Mouse (Mus musculus) embryonic facial prominence, embryonic 14.5 days (tissue): Measurements from ENCODE around the gene Cdh4. TPM values are rescaled to one million over a fixed set of nuclear protein-coding genes. Genes with fewer than 3 reads are reported as not detected.

Experiments used
- ATAC-seq: fragments of 200-750 bp; cut with Nextera tagmentation; 2 replicates; pipeline ENCODE4 v1.8.0; 2017; ENCODE audit warnings: low read depth, moderate number of reproducible peaks, moderate TSS enrichment
- DNase-seq: peaks from one replicate; pipeline ENCODE4 v3.0.0-alpha.2; 2015; ENCODE audit warnings: low spot score
- H3K27ac ChIP-seq: fragments of 300-500 bp; sonication (generic); replicated peaks from 2 replicates; pipeline ENCODE4 v1.5.1; 2014; ENCODE audit warnings: low read depth, mild to moderate bottlenecking, low read length, moderate library complexity
- H3K27me3 ChIP-seq: fragments of 300-500 bp; sonication (generic); replicated peaks from 2 replicates; pipeline ENCODE4 v1.6.1; 2014; ENCODE audit warnings: low read length; ENCODE audit not compliant: control insufficient read depth, insufficient read depth
- H3K36me3 ChIP-seq: fragments of 300-500 bp; sonication (generic); 2 replicates; pipeline ENCODE4 v1.6.1; 2014; ENCODE audit warnings: low read length, mixed read lengths; ENCODE audit not compliant: control insufficient read depth, insufficient read depth
- H3K4me1 ChIP-seq: fragments of 300-500 bp; sonication (generic); 2 replicates; pipeline ENCODE4 v1.6.1; 2014; ENCODE audit warnings: antibody characterized with exemption, low read length; ENCODE audit not compliant: control insufficient read depth, insufficient read depth
- H3K4me2 ChIP-seq: fragments of 300-500 bp; sonication (generic); 2 replicates; pipeline ENCODE4 v1.6.1; 2014; ENCODE audit warnings: low read depth, mild to moderate bottlenecking, low read length, moderate library complexity, mixed read lengths
- H3K4me3 ChIP-seq: fragments of 300-500 bp; sonication (generic); 2 replicates; pipeline ENCODE4 v1.5.1; 2014; ENCODE audit warnings: low read depth, mild to moderate bottlenecking, low read length
- H3K9ac ChIP-seq: fragments of 300-500 bp; sonication (generic); 2 replicates; pipeline ENCODE4 v1.6.1; 2014; ENCODE audit warnings: low read depth, mild to moderate bottlenecking, low read length, moderate library complexity, mixed read lengths
- H3K9me3 ChIP-seq: fragments of 300-500 bp; sonication (generic); 2 replicates; pipeline ENCODE4 v1.6.1; 2016; ENCODE audit warnings: low read length; ENCODE audit not compliant: control insufficient read depth
- WGBS: fragments of 180-500 bp; shearing (Covaris S2); extraction: QIAGEN DNeasy Blood & Tissue Kit; methylation state at CpG from one replicate; pipeline ENCODE4 v1.1.7; 2014; 5-methylcytosine and 5-hydroxymethylcytosine counted together
- polyA plus RNA-seq: library from polyadenylated mRNA; unstranded; fragments of >200 nt; fragmentation: Nextera tagmentation; extraction: Ambion mirVana; gene quantifications from 2 replicates; pipeline ENCODE4 v1.2.1, GENCODE M21; 2014

Cdh4 gene
- polyA plus RNA-seq, 1 experiment from 2014 or later: 9.2 TPM

DNA sequence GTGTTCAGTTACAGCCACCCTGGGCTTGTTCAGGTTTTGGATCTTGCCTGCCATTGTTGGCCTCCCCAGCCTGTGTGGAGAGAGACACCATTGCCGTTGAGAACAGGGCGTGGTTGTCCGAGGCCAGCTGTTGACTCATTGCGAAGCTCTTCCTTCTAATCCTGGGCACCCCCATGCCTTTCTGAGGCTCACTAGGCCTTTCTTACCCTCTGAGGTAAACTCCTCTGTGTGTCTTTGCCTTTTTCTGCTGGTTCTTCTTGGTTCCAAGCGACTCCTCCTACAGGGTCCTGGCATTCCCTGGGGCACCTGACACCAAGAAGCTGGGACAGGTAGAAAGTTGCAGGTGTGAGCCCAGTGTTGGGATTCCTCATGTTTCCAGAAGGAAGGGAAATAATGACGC, 78.7 kb downstream of the Cdh4 start:
- Histone ChIP-seq H3K9ac (no peak overlapping the region), H3K4me2 (no peak overlapping the region), H3K27ac (no peak overlapping the region), H3K27me3 (no peaks in the 10 kb centered on the region), H3K4me3 (no peak overlapping the region), H3K36me3 (no peaks in the 10 kb centered on the region), H3K4me1 (0 out of 2 replicates have a peak, but pooled peaks cover 12% of the 10 kb centered on the region), H3K9me3 (no peaks in the 10 kb centered on the region)
- no peak for ATAC-seq
- DNase-seq: no peak
- 67% methylated on average over 6 of the region's 6 CpGs for WGBS

DNA sequence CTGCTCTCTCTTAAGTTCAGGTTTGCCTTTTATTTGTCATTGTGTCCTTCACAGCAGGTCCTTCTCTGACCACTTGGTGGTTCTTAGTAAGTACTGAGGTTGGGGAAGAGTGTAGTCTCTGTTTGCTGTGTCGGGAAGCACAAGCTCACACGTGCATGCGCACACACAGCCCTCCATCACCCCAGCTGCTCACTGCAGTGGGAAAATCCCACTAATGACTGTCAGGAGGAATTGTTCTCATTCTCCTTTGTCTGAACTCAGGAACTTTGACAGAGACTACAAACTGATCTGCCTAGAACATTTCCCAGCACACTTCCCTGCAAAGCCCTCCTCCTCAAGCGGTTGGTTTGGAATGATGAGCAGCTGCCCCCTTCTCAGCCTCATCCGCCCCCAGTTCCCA, 79.2 kb downstream of the Cdh4 start:
- ATAC-seq (peak; percentile 53), DNase-seq (peak; percentile 61)
- H3K4me1 ChIP-seq: 0 out of 2 replicates have a peak, but pooled peaks cover 12% of the 10 kb centered on the region
- no peak overlapping the region for H3K4me2 ChIP-seq
- no peak overlapping the region for H3K27ac ChIP-seq
- H3K4me3 ChIP-seq: no peak overlapping the region
- H3K36me3 ChIP-seq: no peaks in the 10 kb centered on the region
- WGBS: 35% methylated on average over 5 of the region's 5 CpGs
- H3K27me3 ChIP-seq: no peaks in the 10 kb centered on the region
- no peak overlapping the region for H3K9ac ChIP-seq
- H3K9me3 ChIP-seq: no peaks in the 10 kb centered on the region

DNA sequence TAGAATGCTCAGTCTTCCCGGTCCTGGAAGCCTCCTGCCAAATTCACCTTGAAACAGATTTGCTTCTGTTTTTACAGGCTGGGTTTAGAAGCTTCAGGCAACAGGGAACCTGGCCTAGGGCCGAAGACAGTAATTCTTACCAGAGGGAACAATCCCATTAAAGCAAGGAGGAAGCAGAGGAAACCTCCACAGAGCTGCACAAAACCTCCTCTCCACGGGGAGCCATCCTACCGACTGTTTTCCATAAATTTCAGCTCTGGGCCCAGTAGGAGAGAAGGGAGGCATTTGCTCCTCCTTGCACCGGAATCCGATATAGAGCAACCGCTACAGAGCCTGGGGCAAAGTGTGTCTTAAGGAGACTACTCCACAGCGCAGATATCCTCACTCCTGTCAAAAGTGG, 79.9 kb downstream of the Cdh4 start:
- no peaks in the 10 kb centered on the region for H3K9me3 ChIP-seq

DNA sequence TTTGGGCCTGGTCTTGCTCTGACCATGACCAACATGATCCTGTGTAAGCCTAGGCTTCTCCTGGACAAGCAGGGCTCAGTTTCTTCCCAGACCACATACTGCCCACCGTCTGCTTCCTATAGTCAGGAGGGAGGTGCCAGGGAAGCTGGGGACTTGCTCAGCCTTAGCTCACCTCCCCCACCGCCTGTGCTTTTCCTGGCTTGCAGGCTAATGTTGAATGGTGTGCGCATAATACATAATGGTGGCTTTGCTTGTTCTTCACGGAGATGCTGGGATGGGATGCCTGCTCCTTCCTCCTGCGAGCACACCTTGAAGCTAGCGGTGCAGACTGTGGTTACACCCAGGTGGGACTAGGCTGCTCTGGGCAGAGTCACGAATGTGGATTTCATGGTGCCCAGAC, 84.7 kb downstream of the Cdh4 start:
- Histone ChIP-seq H3K36me3 (no peaks in the 10 kb centered on the region), H3K9ac (no peak overlapping the region), H3K27ac (no peak overlapping the region), H3K27me3 (no peaks in the 10 kb centered on the region), H3K4me1 (0 out of 2 replicates have a peak, but pooled peaks cover 5% of the 10 kb centered on the region), H3K9me3 (no peaks in the 10 kb centered on the region), H3K4me2 (no peak overlapping the region), H3K4me3 (no peak overlapping the region)
- 68% methylated on average over 7 of the region's 7 CpGs for WGBS
- DNase-seq (no peak), ATAC-seq (no peak)

More for the DNA sequence above, 79.9 kb downstream of the Cdh4 start:
- WGBS: 12% methylated on average over 8 of the region's 8 CpGs
- Histone ChIP-seq H3K4me2 (no peak overlapping the region), H3K27ac (no peak overlapping the region), H3K36me3 (no peaks in the 10 kb centered on the region), H3K4me1 (0 out of 2 replicates have a peak, but pooled peaks cover 12% of the 10 kb centered on the region), H3K9ac (no peak overlapping the region), H3K27me3 (no peaks in the 10 kb centered on the region), H3K4me3 (no peak overlapping the region)
- DNase-seq (no peak), ATAC-seq (no peak)

DNA sequence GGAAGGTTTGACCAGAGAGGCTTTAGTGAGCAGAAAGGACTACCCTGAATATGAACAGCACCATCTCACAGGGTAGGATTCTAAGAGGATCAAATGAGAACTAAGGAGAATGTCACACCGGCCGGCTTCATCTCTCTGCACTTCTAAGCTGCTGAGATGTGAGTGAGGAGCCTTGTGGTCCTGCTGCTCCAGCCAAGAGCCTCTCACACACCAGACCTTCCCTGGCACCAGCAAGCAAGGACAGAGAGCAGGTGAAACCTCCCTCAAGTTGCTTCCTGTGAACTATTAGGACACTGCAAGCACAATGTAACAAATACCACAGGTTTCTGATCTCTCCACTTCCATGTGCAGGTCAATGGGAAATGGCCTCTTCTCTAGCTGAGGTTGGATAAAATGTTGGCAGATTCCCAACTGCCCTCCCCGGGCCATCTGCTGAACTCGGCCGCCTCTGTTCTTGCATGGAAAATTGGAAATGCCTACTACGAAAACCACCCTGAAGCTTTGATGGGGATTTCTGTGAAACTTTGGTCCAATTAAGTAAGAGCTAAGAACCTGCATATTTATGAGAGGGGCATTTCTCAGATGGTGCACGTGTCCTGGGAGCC, 88.3 kb downstream of the Cdh4 start:
- H3K27me3 ChIP-seq: 0 out of 2 replicates have a peak, but pooled peaks cover 3% of the 10 kb centered on the region
- H3K9me3 ChIP-seq: no peaks in the 10 kb centered on the region
- H3K27ac ChIP-seq: no peak overlapping the region
- no peaks in the 10 kb centered on the region for H3K4me1 ChIP-seq
- H3K4me3 ChIP-seq: no peak overlapping the region
- H3K4me2 ChIP-seq: no peak overlapping the region
- H3K9ac ChIP-seq: no peak overlapping the region
- no peaks in the 10 kb centered on the region for H3K36me3 ChIP-seq
- WGBS: 63% methylated on average over 7 of the region's 7 CpGs
- DNase-seq: no peak
- no peak for ATAC-seq

DNA sequence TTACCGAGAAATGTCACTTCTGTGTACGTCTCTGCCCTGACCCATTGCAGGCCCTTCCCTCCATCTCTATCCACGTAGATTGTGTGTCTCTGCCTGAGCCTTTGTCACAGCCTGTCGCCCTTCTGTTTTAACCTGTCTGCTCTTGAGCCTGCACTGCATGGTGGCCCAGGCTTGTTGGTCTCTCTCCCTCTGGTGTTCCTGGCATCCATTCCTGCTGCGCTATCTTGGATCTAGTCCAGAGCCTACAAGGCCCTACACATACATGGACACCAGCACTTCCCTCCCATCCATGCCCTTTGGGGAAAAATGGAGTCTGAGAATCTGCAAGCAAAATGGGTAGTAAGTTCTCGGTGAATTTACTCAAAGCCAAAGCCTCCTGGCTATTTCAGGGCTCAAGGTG, 91.0 kb downstream of the Cdh4 start:
- H3K9ac ChIP-seq: no peak overlapping the region
- WGBS: 70% methylated on average over 6 of the region's 6 CpGs
- no peak overlapping the region for H3K27ac ChIP-seq
- H3K4me3 ChIP-seq: no peak overlapping the region
- H3K4me1 ChIP-seq: 0 out of 2 replicates have a peak, but pooled peaks cover 2% of the 10 kb centered on the region
- ATAC-seq: no peak
- H3K36me3 ChIP-seq: no peaks in the 10 kb centered on the region
- DNase-seq: no peak
- no peak overlapping the region for H3K4me2 ChIP-seq
- H3K9me3 ChIP-seq: no peaks in the 10 kb centered on the region
- H3K27me3 ChIP-seq: 0 out of 2 replicates have a peak, but pooled peaks cover 3% of the 10 kb centered on the region

DNA sequence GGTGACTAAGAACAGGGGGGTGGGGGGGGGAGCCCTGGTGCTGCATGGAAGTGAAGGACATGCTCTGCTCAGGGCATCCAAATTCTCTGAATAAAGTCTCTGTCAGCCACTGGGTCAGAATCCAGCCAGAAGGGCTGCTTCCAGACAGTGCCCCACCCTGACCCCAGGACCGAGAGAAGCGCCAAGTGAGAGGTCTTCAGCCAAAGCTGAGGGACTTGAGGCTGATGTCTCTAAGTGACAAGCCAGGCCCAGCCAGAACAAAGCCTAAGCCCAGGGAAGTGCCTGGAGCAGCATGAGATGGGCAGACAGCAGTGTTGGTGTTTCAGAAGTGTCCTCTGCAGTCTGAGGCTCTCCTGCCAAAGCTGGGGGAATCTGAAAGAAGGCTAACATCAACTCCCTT, 91.7 kb downstream of the Cdh4 start:
- WGBS: 71% methylated on average over 2 of the region's 2 CpGs
- 0 out of 2 replicates have a peak, but pooled peaks cover 2% of the 10 kb centered on the region for H3K4me1 ChIP-seq
- no peak overlapping the region for H3K4me2 ChIP-seq
- no peaks in the 10 kb centered on the region for H3K36me3 ChIP-seq
- DNase-seq (no peak), ATAC-seq (no peak)
- no peak overlapping the region for H3K4me3 ChIP-seq
- H3K27ac ChIP-seq: no peak overlapping the region
- H3K9me3 ChIP-seq: no peaks in the 10 kb centered on the region
- 0 out of 2 replicates have a peak, but pooled peaks cover 3% of the 10 kb centered on the region for H3K27me3 ChIP-seq
- H3K9ac ChIP-seq: no peak overlapping the region

DNA sequence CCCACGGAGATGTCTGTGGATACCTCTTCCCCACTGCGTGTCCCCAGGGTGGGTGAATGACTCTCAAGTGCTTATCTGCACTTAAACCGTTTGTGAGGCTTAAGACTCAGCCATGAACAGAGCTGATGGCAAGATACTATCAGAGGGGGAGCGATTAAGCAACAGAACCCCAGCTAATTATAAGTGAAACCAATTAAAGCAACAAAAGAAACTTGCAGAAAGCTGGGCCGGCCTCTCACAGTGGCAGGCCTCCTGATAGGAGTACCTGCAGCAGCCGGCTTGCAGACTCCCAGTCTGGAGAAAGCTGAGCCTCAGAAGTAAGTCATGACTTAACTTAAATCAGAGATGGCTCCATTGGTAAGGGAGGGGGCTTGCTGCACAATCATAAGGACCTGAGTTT, 93.0 kb downstream of the Cdh4 start:
- Histone ChIP-seq H3K9me3 (no peaks in the 10 kb centered on the region), H3K9ac (no peak overlapping the region), H3K36me3 (no peaks in the 10 kb centered on the region), H3K4me1 (0 out of 2 replicates have a peak, but pooled peaks cover 2% of the 10 kb centered on the region), H3K27me3 (0 out of 2 replicates have a peak, but pooled peaks cover 3% of the 10 kb centered on the region), H3K4me3 (no peak overlapping the region), H3K4me2 (no peak overlapping the region), H3K27ac (no peak overlapping the region)
- DNase-seq (no peak), ATAC-seq (no peak)
- 23% methylated on average over 6 of the region's 6 CpGs for WGBS

DNA sequence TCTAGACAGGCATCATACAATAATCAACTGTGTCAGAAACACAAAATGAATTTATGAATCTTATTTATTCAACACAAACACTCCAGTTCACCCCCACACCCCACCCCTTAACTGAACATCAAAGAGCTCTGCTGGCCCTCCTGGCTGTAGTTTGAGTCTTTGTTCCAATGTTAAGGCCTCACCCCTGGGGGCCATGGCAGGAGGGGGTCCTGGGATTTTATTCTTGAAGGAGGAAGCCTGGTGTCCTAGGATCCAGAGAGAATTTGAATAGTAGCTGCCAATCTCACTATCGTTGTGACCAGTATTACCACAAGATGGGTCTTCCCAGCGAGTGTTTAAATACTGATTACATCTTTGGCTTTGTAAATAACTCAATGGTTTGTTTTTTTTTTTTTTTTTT, 94.5 kb downstream of the Cdh4 start:
- Histone ChIP-seq H3K27ac (no peak overlapping the region), H3K4me1 (0 out of 2 replicates have a peak, but pooled peaks cover 2% of the 10 kb centered on the region), H3K9me3 (no peaks in the 10 kb centered on the region), H3K4me3 (no peak overlapping the region), H3K9ac (no peak overlapping the region), H3K36me3 (no peaks in the 10 kb centered on the region), H3K27me3 (0 out of 2 replicates have a peak, but pooled peaks cover 3% of the 10 kb centered on the region), H3K4me2 (no peak overlapping the region)
- ATAC-seq (no peak), DNase-seq (no peak)
- 22% methylated on average over 2 of the region's 2 CpGs for WGBS
